16 mouse cellular contexts compared by ENCODE assay signal in the genomic region with DNA sequence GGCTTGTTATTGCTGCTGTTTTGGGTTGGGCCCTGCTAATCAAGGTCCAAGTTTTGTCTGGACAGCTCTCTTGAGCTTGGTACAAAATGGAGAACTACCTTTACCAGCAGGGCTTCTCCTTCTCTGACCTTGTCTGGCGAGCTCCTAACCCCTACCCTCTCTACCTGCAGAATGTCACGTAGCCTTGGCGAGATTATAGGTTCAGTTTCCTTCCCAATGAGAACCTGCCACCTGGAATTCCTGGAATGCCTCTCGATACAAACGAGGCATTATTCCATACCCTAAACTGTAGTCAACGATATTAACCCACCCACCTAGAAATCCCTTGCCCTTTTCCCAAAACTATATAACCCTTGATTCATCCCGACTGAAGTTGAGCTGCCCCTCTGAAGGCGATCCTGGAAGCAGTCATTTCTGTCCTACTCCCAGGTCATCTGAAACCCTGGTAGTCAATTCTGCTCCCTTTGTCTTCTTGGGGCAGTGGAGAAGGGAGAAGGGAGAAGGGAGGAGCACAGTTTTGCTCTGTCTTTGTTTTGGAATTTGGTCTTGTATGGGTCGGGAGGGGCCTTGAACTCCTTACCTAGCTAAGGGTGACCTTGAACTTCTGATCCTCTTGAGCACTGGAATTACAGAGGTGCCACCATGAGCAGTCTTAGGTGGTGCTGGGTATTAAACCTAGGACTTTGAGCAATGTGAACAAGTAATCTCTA.
"Had no signal": no experiment of that assay in that cellular context is flagged by ENCODE, and none has a peak within 500 bp of the region (broad histone marks: within the 10 kb centered on the region; RNA-seq: fewer than 3 reads in every experiment).

No protein-coding gene starts in this region.

- H3K4me3 ChIP-seq: midbrain, embryonic 10.5 days; midbrain, embryonic 12.5 days; myocyte; neural tube, embryonic 13.5 days; neural tube, embryonic 15.5 days had no signal

- H3K36me3 ChIP-seq: midbrain, embryonic 10.5 days; midbrain, embryonic 12.5 days; neural tube, embryonic 13.5 days; neural tube, embryonic 15.5 days had no signal

- H3K4me1 ChIP-seq: midbrain, embryonic 10.5 days; midbrain, embryonic 12.5 days; neural tube, embryonic 13.5 days; neural tube, embryonic 15.5 days had no signal

- H3K27me3 ChIP-seq: midbrain, embryonic 12.5 days; neural tube, embryonic 13.5 days; neural tube, embryonic 15.5 days had no signal

- H3K9me3 ChIP-seq: midbrain, embryonic 10.5 days; midbrain, embryonic 12.5 days; neural tube, embryonic 13.5 days; neural tube, embryonic 15.5 days had no signal

- H3K27ac ChIP-seq: midbrain, embryonic 10.5 days; midbrain, embryonic 12.5 days; neural tube, embryonic 13.5 days; neural tube, embryonic 15.5 days had no signal

- DNase-seq: lung, adult 18-20 months; lung, embryonic 14.5 days; lung, postnatal 10 days; lung, postnatal 4 days; midbrain, embryonic 14.5 days; retina, postnatal 1 day; right cerebral cortex, adult 18-20 months; right cerebral cortex, postnatal 25 days; thymus, adult 18-20 months; thymus, postnatal 25 days; thymus, postnatal 4 days had no signal
